Mouse (Mus musculus): ENCODE measurements around the gene Gys1.

DNA sequence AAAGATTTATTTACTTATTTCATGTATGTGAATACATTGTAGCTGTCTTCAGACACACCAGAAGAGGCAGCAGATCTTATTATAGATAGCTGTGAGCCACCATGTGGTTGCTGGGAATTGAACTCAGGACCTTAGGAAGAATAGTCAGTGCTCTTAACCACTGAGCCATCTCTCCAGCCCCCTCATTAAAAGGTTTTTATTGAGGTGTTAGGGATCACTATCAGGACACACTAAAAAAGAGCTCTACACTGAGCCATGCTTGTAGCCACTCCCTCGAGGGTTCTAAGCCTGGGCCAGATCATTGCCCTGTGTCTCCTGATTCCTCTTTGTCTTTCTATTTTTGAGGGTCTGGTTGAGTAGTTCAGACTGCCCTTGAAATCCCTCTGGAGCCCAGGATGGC lies 41.8 kb downstream of the Gys1 start:
- TF ChIP-seq CTCF (IDR thresholded peaks at IDR 0.05; ENCODE audit: borderline replicate concordance, control insufficient read depth, extremely low read depth, insufficient read depth, low read length, poor library complexity) (no peak), POLR2A (IDR thresholded peaks at IDR 0.05; ENCODE audit: control insufficient read depth, extremely low read depth, insufficient read depth, low read length, poor library complexity) (no peak)
